Mouse (Mus musculus) natural killer cell, adult 2 months (primary cell): ENCODE measurements around the gene Fam206a.

ENCODE experiments used
- DNase-seq, 2 experiments: peaks; one replicate each; pipeline ENCODE4 v3.0.0; 2022; ENCODE audit warnings: low spot score in 2 of 2

Fam206a gene

GRCm38 (mm10) chr4:56844911-56845310 is 42.8 kb downstream of the Fam206a start:
- DNase-seq, result no peak

DNA sequence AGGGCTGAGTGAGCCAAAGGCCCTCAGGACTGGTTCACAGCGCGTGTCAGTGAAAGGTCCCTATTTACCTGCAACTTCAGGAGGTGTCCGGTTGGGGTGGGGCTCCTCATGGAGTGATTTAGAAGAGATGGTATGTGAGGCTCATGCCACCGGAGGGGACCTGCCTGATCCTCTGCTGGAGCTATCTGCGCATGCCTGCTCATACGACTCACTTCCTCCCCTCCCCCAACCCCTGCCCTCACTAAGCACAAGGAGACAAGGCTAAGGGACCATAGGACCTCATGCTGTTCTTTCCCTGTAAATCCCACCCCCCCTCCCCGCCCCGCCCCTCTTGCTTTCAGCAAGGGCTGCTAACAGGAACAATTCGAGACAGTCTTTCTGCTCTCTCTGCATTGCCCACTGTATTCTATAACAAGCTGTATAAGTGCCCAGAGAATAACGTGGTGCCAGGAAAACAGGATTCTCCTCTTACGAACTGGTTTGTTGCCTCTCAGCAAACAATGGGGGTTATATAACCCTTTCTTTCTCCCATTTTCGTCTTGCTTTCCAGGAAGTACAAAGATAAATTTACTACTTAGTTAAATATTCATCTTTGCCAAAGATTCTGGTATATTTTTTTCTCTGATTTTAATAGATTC is 43.9 kb downstream of the Fam206a start:
- no peak for DNase-seq

DNA sequence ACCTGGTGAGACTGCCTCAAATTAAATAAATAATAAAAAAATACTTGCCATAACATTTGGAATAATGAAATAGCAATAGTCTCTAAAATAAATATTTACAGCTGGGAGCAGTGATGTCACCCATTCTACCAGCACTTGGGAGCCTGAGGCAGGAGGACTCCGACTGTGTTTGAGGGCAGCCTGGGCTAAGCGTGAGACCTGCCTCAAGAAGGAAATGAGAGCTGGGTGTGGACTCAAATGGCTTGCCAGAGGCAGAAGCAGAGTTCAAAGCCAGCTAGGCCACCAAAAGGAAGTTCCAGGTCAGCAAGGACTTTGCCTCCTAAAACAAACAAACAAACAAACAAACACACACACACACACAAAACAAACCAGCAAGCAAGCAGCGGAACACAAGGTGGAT is 45.3 kb downstream of the Fam206a start:
- no peak for DNase-seq

GRCm38 (mm10) chr4:56848044-56848443 is 45.9 kb downstream of the Fam206a start:
- DNase-seq, result no peak

DNA sequence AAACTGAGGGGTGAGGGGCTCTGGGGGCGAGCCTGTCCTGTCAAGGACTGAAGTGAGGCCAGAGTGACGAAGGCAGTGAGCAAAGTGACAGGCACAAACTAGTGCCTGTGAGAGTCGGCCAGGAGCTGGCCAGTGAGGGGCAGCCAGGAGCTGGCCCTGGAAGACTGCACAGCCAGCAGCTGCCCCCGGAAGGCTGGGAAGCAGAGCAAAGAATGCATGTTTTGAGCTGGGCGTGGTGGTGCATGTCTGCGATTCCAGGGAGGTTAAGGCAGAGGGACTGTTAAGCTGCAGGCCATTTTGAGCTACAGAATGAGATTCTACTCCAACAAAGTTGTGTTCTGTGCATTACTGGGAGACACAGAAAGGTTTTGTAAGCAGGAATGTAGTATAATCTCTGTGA is 48.6 kb downstream of the Fam206a start:
- no peak for DNase-seq

- DNase-seq, result no peak
Measured at GRCm38 (mm10) chr4:56855935-56856334, 53.8 kb downstream of the Fam206a start.

GRCm38 (mm10) chr4:56856371-56856949 is 54.3 kb downstream of the Fam206a start:
- no peak for DNase-seq

GRCm38 (mm10) chr4:56858733-56859132 is 56.6 kb downstream of the Fam206a start:
- no peak for DNase-seq
